Mouse (Mus musculus): Measurements from ENCODE around the gene Ache. TPM values are rescaled to one million over a fixed set of nuclear protein-coding genes. Genes with fewer than 3 reads are reported as not detected.

Gene Ache
- total and polyA plus RNA-seq, 2 experiments from 2014 or later: 132 to 174 TPM

GRCm38 (mm10) chr5:137315084-137315903 lies 28.0 kb downstream of the Ache start:
- TF ChIP-seq CTCF (IDR thresholded peaks at IDR 0.05): peak; percentile 55
- Histone ChIP-seq H3K27ac (ENCODE audit: low read depth, low read length) (no peak overlapping the region), H3K36me3 (ENCODE audit: insufficient read depth, low read length) (peaks cover 31% of the 10 kb centered on the region), H3K9me3 (ENCODE audit: low read length) (no peaks in the 10 kb centered on the region), H3K4me1 (ENCODE audit: insufficient read depth, low read length) (no peaks in the 10 kb centered on the region), H3K27me3 (ENCODE audit: insufficient read depth, low read length) (no peaks in the 10 kb centered on the region), H3K4me3 (ENCODE audit: low read depth, low read length) (no peak overlapping the region), H3K9ac (replicated peaks; ENCODE audit: low read length, poor library complexity, severe bottlenecking) (no peak overlapping the region), H3K4me2 (ENCODE audit: low read depth, low read length, poor library complexity, severe bottlenecking) (no peak overlapping the region)
- WGBS: 40% methylated on average over 30 of the region's 30 CpGs
- DNase-seq (ENCODE audit: low spot score) (no peak), ATAC-seq (ENCODE audit: low FRiP score) (no peak; the same call in 1 of the 2 replicates)

DNA sequence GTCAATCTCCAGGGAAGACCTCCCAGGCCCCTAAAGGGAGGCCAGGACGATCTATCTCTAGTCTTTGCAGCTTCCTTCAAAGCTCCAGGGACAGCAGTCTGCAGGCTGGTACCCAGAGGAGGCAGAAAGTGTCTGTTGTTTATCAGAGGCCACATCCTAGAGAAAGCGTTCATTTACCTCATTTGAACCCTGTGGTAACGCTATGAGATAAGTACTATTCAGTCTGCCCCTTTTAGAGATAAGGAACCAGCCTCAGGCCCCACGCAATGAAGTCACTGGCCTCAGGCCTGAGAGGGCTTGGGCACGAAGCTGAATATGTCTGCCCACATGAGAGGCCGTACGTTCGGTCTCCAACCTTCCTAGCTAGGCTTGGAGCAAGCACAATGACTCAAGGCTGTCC lies 30.0 kb downstream of the Ache start:
- Histone ChIP-seq H3K4me1 (ENCODE audit: insufficient read depth, low read length) (no peaks in the 10 kb centered on the region), H3K27ac (ENCODE audit: low read depth, low read length) (no peak overlapping the region), H3K4me2 (ENCODE audit: low read depth, low read length, poor library complexity, severe bottlenecking) (no peak overlapping the region), H3K9ac (replicated peaks; ENCODE audit: low read length, poor library complexity, severe bottlenecking) (no peak overlapping the region), H3K36me3 (ENCODE audit: insufficient read depth, low read length) (peaks cover 40% of the 10 kb centered on the region), H3K27me3 (ENCODE audit: insufficient read depth, low read length) (no peaks in the 10 kb centered on the region), H3K9me3 (ENCODE audit: low read length) (no peaks in the 10 kb centered on the region), H3K4me3 (ENCODE audit: low read depth, low read length) (no peak overlapping the region)
- no peak for ATAC-seq (ENCODE audit: low FRiP score)
- DNase-seq (ENCODE audit: low spot score): no peak
- TF ChIP-seq CTCF (IDR thresholded peaks at IDR 0.05): no peak
- whole genome bisulfite sequencing: 89% methylated on average over 8 of the region's 8 CpGs

DNA sequence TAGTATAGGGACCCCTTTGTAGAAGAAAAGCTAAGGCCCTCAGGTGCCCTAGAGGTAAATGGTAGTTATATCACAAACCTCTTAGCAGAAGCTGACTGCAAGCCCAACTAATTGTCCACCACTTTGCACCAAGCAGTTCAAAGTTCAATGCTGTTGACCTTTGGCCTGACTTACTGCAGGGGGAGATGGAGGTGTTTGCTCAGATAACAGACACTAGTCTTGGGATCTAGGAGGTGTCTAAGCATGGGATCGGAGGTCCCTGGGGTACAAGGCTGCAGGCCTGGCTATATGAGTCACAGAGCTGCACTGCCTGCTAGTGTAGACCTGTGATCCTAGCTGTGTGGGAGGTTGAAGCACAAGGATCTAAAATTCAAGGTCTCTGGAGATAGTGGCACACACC lies 31.3 kb downstream of the Ache start:
- no peaks in the 10 kb centered on the region for H3K4me1 ChIP-seq (ENCODE audit: insufficient read depth, low read length)
- no peak for TF ChIP-seq CTCF (IDR thresholded peaks at IDR 0.05)
- DNase-seq (ENCODE audit: low spot score): no peak
- H3K4me3 ChIP-seq (ENCODE audit: low read depth, low read length): no peak overlapping the region
- H3K36me3 ChIP-seq (ENCODE audit: insufficient read depth, low read length): peaks cover 48% of the 10 kb centered on the region
- 91% methylated on average over 1 of the region's 1 CpGs for WGBS
- no peak overlapping the region for H3K9ac ChIP-seq (replicated peaks; ENCODE audit: low read length, poor library complexity, severe bottlenecking)
- H3K27me3 ChIP-seq (ENCODE audit: insufficient read depth, low read length): no peaks in the 10 kb centered on the region
- no peak for ATAC-seq (ENCODE audit: low FRiP score)
- H3K4me2 ChIP-seq (ENCODE audit: low read depth, low read length, poor library complexity, severe bottlenecking): no peak overlapping the region
- H3K27ac ChIP-seq (ENCODE audit: low read depth, low read length): no peak overlapping the region
- H3K9me3 ChIP-seq (ENCODE audit: low read length): no peaks in the 10 kb centered on the region

- ATAC-seq (ENCODE audit: low FRiP score): no peak
These were observed 33.7 kb downstream of the Ache start for GRCm38 (mm10) chr5:137320996-137321395.

DNA sequence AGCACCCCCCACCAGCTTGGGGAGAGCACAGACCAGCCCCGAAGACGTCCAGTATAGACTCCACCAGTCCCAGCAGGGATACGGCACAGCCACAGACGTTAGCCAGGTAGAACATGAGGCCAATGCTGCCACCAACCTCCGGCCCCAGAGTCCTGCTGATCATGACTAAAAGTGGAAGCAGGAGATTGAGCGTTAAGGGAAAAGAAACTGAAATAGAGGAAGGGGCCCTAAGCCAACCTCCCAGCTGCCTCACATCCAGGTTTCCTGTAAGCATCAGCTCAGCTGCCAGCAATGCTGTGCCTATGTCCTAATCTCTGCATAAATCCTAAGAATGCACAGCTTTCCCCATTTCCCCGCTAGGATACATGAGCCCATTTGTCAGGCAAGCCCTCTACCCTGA lies 43.6 kb downstream of the Ache start:
- Histone ChIP-seq H3K27ac (ENCODE audit: low read depth, low read length) (no peak overlapping the region), H3K36me3 (ENCODE audit: insufficient read depth, low read length) (peaks cover 9% of the 10 kb centered on the region), H3K4me1 (ENCODE audit: insufficient read depth, low read length) (0 out of 2 replicates have a peak, but pooled peaks cover 3% of the 10 kb centered on the region), H3K4me2 (ENCODE audit: low read depth, low read length, poor library complexity, severe bottlenecking) (no peak overlapping the region), H3K27me3 (ENCODE audit: insufficient read depth, low read length) (no peaks in the 10 kb centered on the region), H3K4me3 (ENCODE audit: low read depth, low read length) (no peak overlapping the region), H3K9ac (replicated peaks; ENCODE audit: low read length, poor library complexity, severe bottlenecking) (no peak overlapping the region), H3K9me3 (ENCODE audit: low read length) (no peaks in the 10 kb centered on the region)
- no peak for TF ChIP-seq CTCF (IDR thresholded peaks at IDR 0.05)
- no peak for DNase-seq (ENCODE audit: low spot score)
- ATAC-seq (ENCODE audit: low FRiP score): no peak
- WGBS: 89% methylated on average over 7 of the region's 7 CpGs

More at GRCm38 (mm10) chr5:137320996-137321395, 33.7 kb downstream of the Ache start:
- Histone ChIP-seq H3K36me3 (ENCODE audit: insufficient read depth, low read length) (peaks cover 51% of the 10 kb centered on the region), H3K4me3 (ENCODE audit: low read depth, low read length) (no peak overlapping the region), H3K27me3 (ENCODE audit: insufficient read depth, low read length) (no peaks in the 10 kb centered on the region), H3K27ac (ENCODE audit: low read depth, low read length) (no peak overlapping the region), H3K9me3 (ENCODE audit: low read length) (no peaks in the 10 kb centered on the region), H3K9ac (replicated peaks; ENCODE audit: low read length, poor library complexity, severe bottlenecking) (no peak overlapping the region), H3K4me2 (ENCODE audit: low read depth, low read length, poor library complexity, severe bottlenecking) (no peak overlapping the region), H3K4me1 (ENCODE audit: insufficient read depth, low read length) (no peaks in the 10 kb centered on the region)
- WGBS: 91% methylated on average over 3 of the region's 3 CpGs
- no peak for TF ChIP-seq CTCF (IDR thresholded peaks at IDR 0.05)
- DNase-seq (ENCODE audit: low spot score): no peak

DNA sequence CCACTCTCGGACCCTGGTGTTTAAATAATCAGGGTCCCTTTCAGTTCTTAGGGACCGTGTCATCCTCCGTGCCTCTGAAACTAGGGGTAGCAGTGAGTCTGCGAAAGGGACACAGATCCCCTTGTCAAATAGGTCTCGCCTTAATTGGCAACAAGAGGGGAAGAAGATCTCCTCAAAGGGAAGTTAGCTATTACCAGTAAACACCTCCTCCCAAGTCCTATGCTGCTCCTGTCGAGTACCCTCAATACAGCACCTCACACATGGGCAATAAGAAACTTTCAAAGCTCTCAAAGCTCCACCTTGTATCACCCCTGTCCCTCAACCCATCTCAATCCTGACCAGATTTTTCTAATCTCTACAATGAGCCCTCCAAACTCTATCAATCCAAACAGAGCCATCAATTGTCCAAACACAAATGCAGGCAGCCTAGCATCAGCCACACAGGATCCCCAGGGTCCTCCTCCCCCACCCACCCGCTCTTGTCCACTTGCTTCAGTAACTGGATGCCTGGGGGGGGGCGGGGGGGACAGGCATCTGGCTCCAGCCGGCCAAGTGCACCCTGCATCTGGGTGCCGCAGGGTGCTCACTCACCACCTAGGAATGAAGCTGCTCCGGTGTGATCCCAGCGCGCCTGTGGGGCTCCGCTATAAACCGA lies 45.7 kb downstream of the Ache start:
- DNase-seq (ENCODE audit: low spot score): no peak
- Histone ChIP-seq H3K9ac (replicated peaks; ENCODE audit: low read length, poor library complexity, severe bottlenecking) (peak overlapping the region; percentile 77), H3K27me3 (ENCODE audit: insufficient read depth, low read length) (no peaks in the 10 kb centered on the region), H3K27ac (ENCODE audit: low read depth, low read length) (peak overlapping the region; percentile 72), H3K4me1 (ENCODE audit: insufficient read depth, low read length) (0 out of 2 replicates have a peak, but pooled peaks cover 3% of the 10 kb centered on the region), H3K4me2 (ENCODE audit: low read depth, low read length, poor library complexity, severe bottlenecking) (peak overlapping the region; percentile 84), H3K4me3 (ENCODE audit: low read depth, low read length) (peak overlapping the region; percentile 52), H3K9me3 (ENCODE audit: low read length) (no peaks in the 10 kb centered on the region), H3K36me3 (ENCODE audit: insufficient read depth, low read length) (peaks cover 2% of the 10 kb centered on the region)
- TF ChIP-seq CTCF (IDR thresholded peaks at IDR 0.05): no peak
- peak; percentile 24 for ATAC-seq (ENCODE audit: low FRiP score)
- WGBS: 17% methylated on average over 15 of the region's 15 CpGs

Measured in midbrain, postnatal 0 days (tissue).